Mouse (Mus musculus) embryonic facial prominence, embryonic 13.5 days (tissue): ENCODE measurements around the gene Pogk. TPM values are rescaled to one million over a fixed set of nuclear protein-coding genes. Genes with fewer than 3 reads are reported as not detected.

Experiments used
- ATAC-seq: fragments of 200-750 bp; cut with Nextera tagmentation; 2 replicates; pipeline ENCODE4 v1.8.0; 2017; ENCODE audit warnings: low read depth; ENCODE audit not compliant: insufficient number of reproducible peaks, insufficient read depth, low FRiP score, low TSS enrichment
- H3K27ac ChIP-seq: fragments of 300-500 bp; sonication (generic); 2 replicates; pipeline ENCODE4 v1.5.1; 2015; ENCODE audit warnings: moderate library complexity, mild to moderate bottlenecking, inconsistent platforms
- H3K27me3 ChIP-seq: fragments of 300-500 bp; sonication (generic); 2 replicates; pipeline ENCODE4 v1.6.1; 2015; ENCODE audit warnings: mild to moderate bottlenecking, inconsistent platforms
- H3K36me3 ChIP-seq: fragments of 300-500 bp; sonication (generic); 2 replicates; pipeline ENCODE4 v1.6.1; 2015; ENCODE audit warnings: mild to moderate bottlenecking, inconsistent platforms
- H3K4me1 ChIP-seq: fragments of 300-500 bp; sonication (generic); 2 replicates; pipeline ENCODE4 v1.6.1; 2015; ENCODE audit warnings: inconsistent platforms
- H3K4me2 ChIP-seq: fragments of 300-500 bp; sonication (generic); 2 replicates; pipeline ENCODE4 v1.6.1; 2015; ENCODE audit warnings: moderate library complexity, mild to moderate bottlenecking, inconsistent platforms
- H3K4me3 ChIP-seq: fragments of 300-500 bp; sonication (generic); 2 replicates; pipeline ENCODE4 v1.5.1; 2015; ENCODE audit warnings: mild to moderate bottlenecking, inconsistent platforms
- H3K9ac ChIP-seq: fragments of 300-500 bp; sonication (generic); 2 replicates; pipeline ENCODE4 v1.6.1; 2015; ENCODE audit warnings: mild to moderate bottlenecking, inconsistent platforms
- H3K9me3 ChIP-seq: fragments of 300-500 bp; sonication (generic); 2 replicates; pipeline ENCODE4 v1.6.1; 2016; ENCODE audit warnings: inconsistent platforms
- WGBS: fragments of 180-500 bp; shearing (Covaris S2); methylation state at CpG from one replicate; pipeline ENCODE4 v1.1.7; 2015; ENCODE audit warnings: mixed read lengths; 5-methylcytosine and 5-hydroxymethylcytosine counted together
- polyA plus RNA-seq: library from polyadenylated mRNA; unstranded; fragments of >200 nt; fragmentation: Nextera tagmentation; extraction: Ambion mirVana; gene quantifications from 2 replicates; pipeline ENCODE4 v1.2.1, GENCODE M21; 2015

The Pogk gene
- polyA plus RNA-seq, 1 experiment from 2014 or later = 22.6 TPM

- ATAC-seq = no peak
- no peak overlapping the region for H3K4me2 ChIP-seq
- WGBS = 62% methylated on average over 8 of the region's 8 CpGs
- no peak overlapping the region for H3K4me3 ChIP-seq
- no peaks in the 10 kb centered on the region for H3K27me3 ChIP-seq
- no peak overlapping the region for H3K9ac ChIP-seq
- H3K4me1 ChIP-seq = 0 out of 2 replicates have a peak, but pooled peaks cover 3% of the 10 kb centered on the region
- no peaks in the 10 kb centered on the region for H3K9me3 ChIP-seq
- no peaks in the 10 kb centered on the region for H3K36me3 ChIP-seq
- H3K27ac ChIP-seq = no peak overlapping the region
These were observed 65.2 kb downstream of the Pogk start for GRCm38 (mm10) chr1:166344300-166345077.

- H3K9me3 ChIP-seq = no peaks in the 10 kb centered on the region
- H3K36me3 ChIP-seq = no peaks in the 10 kb centered on the region
- no peak for ATAC-seq
- 58% methylated on average over 5 of the region's 5 CpGs for WGBS
- no peaks in the 10 kb centered on the region for H3K4me1 ChIP-seq
- no peak overlapping the region for H3K4me2 ChIP-seq
- H3K27me3 ChIP-seq = no peaks in the 10 kb centered on the region
- no peak overlapping the region for H3K9ac ChIP-seq
- no peak overlapping the region for H3K4me3 ChIP-seq
- H3K27ac ChIP-seq = no peak overlapping the region
These were observed 66.1 kb downstream of the Pogk start for GRCm38 (mm10) chr1:166343586-166343985.

- Histone ChIP-seq H3K4me2 (no peak overlapping the region), H3K27me3 (no peaks in the 10 kb centered on the region), H3K4me1 (no peaks in the 10 kb centered on the region), H3K9me3 (no peaks in the 10 kb centered on the region), H3K9ac (no peak overlapping the region), H3K36me3 (no peaks in the 10 kb centered on the region), H3K27ac (no peak overlapping the region), H3K4me3 (no peak overlapping the region)
- WGBS = 70% methylated on average over 1 of the region's 1 CpGs
- no peak for ATAC-seq
These were observed 67.1 kb downstream of the Pogk start for GRCm38 (mm10) chr1:166342539-166342938.

GRCm38 (mm10) chr1:166342060-166342459, 67.6 kb downstream of the Pogk start:
- Histone ChIP-seq H3K4me1 (no peaks in the 10 kb centered on the region), H3K4me2 (no peak overlapping the region), H3K9me3 (no peaks in the 10 kb centered on the region), H3K27me3 (no peaks in the 10 kb centered on the region), H3K27ac (no peak overlapping the region), H3K36me3 (no peaks in the 10 kb centered on the region), H3K4me3 (no peak overlapping the region), H3K9ac (no peak overlapping the region)
- 44% methylated on average over 2 of the region's 2 CpGs for WGBS
- no peak for ATAC-seq

GRCm38 (mm10) chr1:166339110-166339509, 70.6 kb downstream of the Pogk start:
- Histone ChIP-seq H3K9ac (no peak overlapping the region), H3K27me3 (no peaks in the 10 kb centered on the region), H3K4me2 (no peak overlapping the region), H3K27ac (no peak overlapping the region), H3K4me1 (no peaks in the 10 kb centered on the region), H3K36me3 (no peaks in the 10 kb centered on the region), H3K9me3 (no peaks in the 10 kb centered on the region), H3K4me3 (no peak overlapping the region)
- WGBS = 93% methylated on average over 6 of the region's 6 CpGs
- ATAC-seq = no peak

Other genes with a start within 250 kb of the Pogk start
- not detected in 2 replicates for gene Mael, start 171.1 kb downstream of the Pogk start, polyA plus RNA-seq
- 0.22 and 0.25 TPM in 2 replicates for gene Ildr2, start 155.7 kb downstream of the Pogk start, polyA plus RNA-seq
- 63.7 and 65.3 TPM in 2 replicates for gene Tada1, start 30.8 kb downstream of the Pogk start, polyA plus RNA-seq
- gene Gm4846, start 87.7 kb upstream of the Pogk start, polyA plus RNA-seq = not detected in 2 replicates
- not detected in 2 replicates for gene Gm4847, start 237.8 kb upstream of the Pogk start, polyA plus RNA-seq